Mouse (Mus musculus): ENCODE data around the gene Polg2.

DNA sequence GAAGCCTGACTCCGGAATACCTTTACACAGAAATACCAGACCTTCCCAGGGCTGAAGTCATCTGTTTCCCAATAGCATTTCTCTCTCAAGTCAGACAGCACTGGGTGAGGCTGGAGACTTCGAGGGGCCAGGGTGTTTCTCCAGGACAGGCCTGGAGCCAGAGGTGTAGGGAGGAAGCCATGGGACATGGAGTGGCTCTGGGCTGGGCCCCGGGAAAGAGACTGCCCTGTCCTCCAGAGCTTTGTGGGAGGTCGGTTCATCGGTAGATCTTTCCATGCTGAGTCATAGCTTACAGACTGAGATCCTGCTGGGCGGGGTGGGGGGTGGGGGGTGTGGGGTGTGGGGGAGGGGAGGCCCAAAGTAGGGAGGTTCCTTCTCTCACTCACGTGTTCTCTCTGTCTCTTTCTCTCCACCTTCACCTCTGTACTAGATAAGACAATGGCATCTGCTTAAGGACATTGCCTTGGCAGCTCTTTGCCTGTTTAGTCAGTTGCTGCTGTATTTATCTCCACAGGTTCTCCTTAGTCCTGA, 56.4 kb downstream of the Polg2 start:
- TF ChIP-seq POLR2A (IDR thresholded peaks at IDR 0.05; ENCODE audit: insufficient read length, low read depth) (no peak), USF1 (IDR thresholded peaks at IDR 0.05; ENCODE audit: low read depth) (no peak), TCF12 (IDR thresholded peaks at IDR 0.05; ENCODE audit: insufficient read depth, poor library complexity, severe bottlenecking) (no peak), MAX (IDR thresholded peaks at IDR 0.05; ENCODE audit: low read depth) (no peak), MYOD1 (IDR thresholded peaks at IDR 0.05; ENCODE audit: control insufficient read depth in 1 of 3, insufficient read length in 2 of 3, low read depth in 2 of 3) (no peak)
